Mouse (Mus musculus) neural tube, embryonic 13.5 days (tissue): ENCODE data around the gene A730061H03Rik. TPM values are rescaled to one million over a fixed set of nuclear protein-coding genes. Genes with fewer than 3 reads are reported as not detected.

Source experiments
- ATAC-seq: fragments of 200-750 bp; cut with Nextera tagmentation; 2 replicates; pipeline ENCODE4 v1.8.0; 2017; ENCODE audit warnings: low read depth, mild to moderate bottlenecking, moderate TSS enrichment, moderate library complexity
- H3K27ac ChIP-seq: fragments of 300-500 bp; sonication (generic); replicated peaks from 2 replicates; pipeline ENCODE4 v1.5.1; 2015; ENCODE audit warnings: moderate library complexity, mild to moderate bottlenecking, inconsistent platforms
- H3K27me3 ChIP-seq: fragments of 300-500 bp; sonication (generic); 2 replicates; pipeline ENCODE4 v1.6.1; 2015; ENCODE audit warnings: mild to moderate bottlenecking, inconsistent platforms
- H3K36me3 ChIP-seq: fragments of 300-500 bp; sonication (generic); 2 replicates; pipeline ENCODE4 v1.6.1; 2015; ENCODE audit warnings: mild to moderate bottlenecking, inconsistent platforms
- H3K4me1 ChIP-seq: fragments of 300-500 bp; sonication (generic); replicated peaks from 2 replicates; pipeline ENCODE4 v1.6.1; 2015; ENCODE audit warnings: inconsistent platforms
- H3K4me2 ChIP-seq: fragments of 300-500 bp; sonication (generic); 2 replicates; pipeline ENCODE4 v1.6.1; 2015; ENCODE audit warnings: inconsistent platforms, mild to moderate bottlenecking, moderate library complexity
- H3K4me3 ChIP-seq: fragments of 300-500 bp; sonication (generic); 2 replicates; pipeline ENCODE4 v1.5.1; 2015; ENCODE audit warnings: mild to moderate bottlenecking, inconsistent platforms
- H3K9ac ChIP-seq: fragments of 300-500 bp; sonication (generic); 2 replicates; pipeline ENCODE4 v1.6.1; 2015; ENCODE audit warnings: moderate library complexity, mild to moderate bottlenecking, inconsistent platforms
- H3K9me3 ChIP-seq: fragments of 300-500 bp; sonication (generic); 2 replicates; pipeline ENCODE4 v1.6.1; 2016; ENCODE audit warnings: inconsistent platforms
- WGBS: fragments of 180-500 bp; shearing (Covaris S2); methylation state at CpG from one replicate; pipeline ENCODE4 v1.1.7; 2015; 5-methylcytosine and 5-hydroxymethylcytosine counted together
- polyA plus RNA-seq: library from polyadenylated mRNA; unstranded; fragments of >200 nt; fragmentation: Nextera tagmentation; extraction: Ambion mirVana; gene quantifications from 2 replicates; pipeline ENCODE4 v1.2.1, GENCODE M21; 2015

The A730061H03Rik gene
- polyA plus RNA-seq, 1 experiment from 2014 or later: 0.59 TPM

- 0 out of 2 replicates have a peak within 1 kb of the TSS, but pooled peaks have one; percentile 41 for H3K9ac ChIP-seq
- no peak within 1 kb of the TSS for H3K27ac ChIP-seq
Observed at GRCm38 (mm10) chr14:55510125-55510731, 50.0 kb downstream of the A730061H03Rik start, which contains the start of gene Cpne6. TSS of gene Cpne6 (plus strand) at chr14:55510445.

More at GRCm38 (mm10) chr14:55510125-55510731, 50.0 kb downstream of the A730061H03Rik start, which contains the start of gene Cpne6:
- Histone ChIP-seq H3K9me3 (no peaks in the 10 kb centered on the region), H3K4me1 (peaks cover 14% of the 10 kb centered on the region; the same call in 1 of the 2 replicates), H3K36me3 (peaks cover 24% of the 10 kb centered on the region), H3K27me3 (no peaks in the 10 kb centered on the region), H3K4me2 (no peak within 1 kb of the TSS), H3K4me3 (no peak within 1 kb of the TSS)
- 67% methylated on average over 18 of the region's 22 CpGs for WGBS
- ATAC-seq: no peak; the same call in 1 of the 2 replicates

Other genes with a start within 250 kb of the A730061H03Rik start
- 26.1 and 31.9 TPM in 2 replicates for gene Dhrs4, start 81.6 kb downstream of the A730061H03Rik start, polyA plus RNA-seq
- 19.6 and 21.7 TPM in 2 replicates for gene Carmil3, start 69.8 kb downstream of the A730061H03Rik start, polyA plus RNA-seq
- gene Cpne6, start 50.0 kb downstream of the A730061H03Rik start, polyA plus RNA-seq: 5.7 and 10.1 TPM in 2 replicates
- 0.07 TPM in 1 of 2 replicates, not detected in the other for gene Nrl, start 35.4 kb downstream of the A730061H03Rik start, polyA plus RNA-seq
- gene Pck2, start 20.1 kb downstream of the A730061H03Rik start, polyA plus RNA-seq: 18.7 and 20.3 TPM in 2 replicates
- 109 and 126 TPM in 2 replicates for gene Dcaf11, start 400 bp downstream of the A730061H03Rik start, polyA plus RNA-seq
- gene Fitm1, start 15.2 kb upstream of the A730061H03Rik start, polyA plus RNA-seq: 1.0 and 3.2 TPM in 2 replicates
- gene Psme1, start 17.7 kb upstream of the A730061H03Rik start, polyA plus RNA-seq: 167 and 179 TPM in 2 replicates
- 20.4 and 24.5 TPM in 2 replicates for gene Emc9, start 24.9 kb upstream of the A730061H03Rik start, polyA plus RNA-seq
- gene Psme2, start 30.7 kb upstream of the A730061H03Rik start, polyA plus RNA-seq: 178 and 199 TPM in 2 replicates
- 21.7 and 27.5 TPM in 2 replicates for gene Rnf31, start 31.3 kb upstream of the A730061H03Rik start, polyA plus RNA-seq
- 9.8 and 10.4 TPM in 2 replicates for gene Irf9, start 43.2 kb upstream of the A730061H03Rik start, polyA plus RNA-seq
- gene Rec8, start 57.6 kb upstream of the A730061H03Rik start, polyA plus RNA-seq: 17.4 and 17.6 TPM in 2 replicates
- 81.6 and 84.5 TPM in 2 replicates for gene Ipo4, start 75.6 kb upstream of the A730061H03Rik start, polyA plus RNA-seq
- 1.9 and 3.0 TPM in 2 replicates for gene Gm49378, start 77.5 kb upstream of the A730061H03Rik start, polyA plus RNA-seq
- 60.0 and 61.2 TPM in 2 replicates for gene Tm9sf1, start 83.4 kb upstream of the A730061H03Rik start, polyA plus RNA-seq
- 0.30 and 0.31 TPM in 2 replicates for gene Tssk4, start 89.8 kb upstream of the A730061H03Rik start, polyA plus RNA-seq
- gene Mdp1, start 100.1 kb upstream of the A730061H03Rik start, polyA plus RNA-seq: 68.6 and 70.4 TPM in 2 replicates
- gene Gmpr2, start 111.5 kb upstream of the A730061H03Rik start, polyA plus RNA-seq: 51.1 and 55.0 TPM in 2 replicates
- 551 and 603 TPM in 2 replicates for gene Nedd8, start 111.7 kb upstream of the A730061H03Rik start, polyA plus RNA-seq
- gene Tinf2, start 121.4 kb upstream of the A730061H03Rik start, polyA plus RNA-seq: 26.3 and 26.9 TPM in 2 replicates
- gene Tgm1, start 153.5 kb upstream of the A730061H03Rik start, polyA plus RNA-seq: 0.17 and 0.66 TPM in 2 replicates
- 50.6 and 53.2 TPM in 2 replicates for gene Rabggta, start 161.9 kb upstream of the A730061H03Rik start, polyA plus RNA-seq
- 90.0 and 95.0 TPM in 2 replicates for gene Dhrs1, start 185.3 kb upstream of the A730061H03Rik start, polyA plus RNA-seq
- 29.3 and 32.7 TPM in 2 replicates for gene Nop9, start 185.3 kb upstream of the A730061H03Rik start, polyA plus RNA-seq
- gene Cideb, start 198.1 kb upstream of the A730061H03Rik start, polyA plus RNA-seq: 0.24 TPM in 1 of 2 replicates, not detected in the other
- 0.29 and 0.33 TPM in 2 replicates for gene Ltb4r2, start 201.0 kb upstream of the A730061H03Rik start, polyA plus RNA-seq
- 0.21 and 0.28 TPM in 2 replicates for gene Ltb4r1, start 205.6 kb upstream of the A730061H03Rik start, polyA plus RNA-seq
- gene Adcy4, start 223.7 kb upstream of the A730061H03Rik start, polyA plus RNA-seq: 4.4 and 5.7 TPM in 2 replicates
- 4.3 and 4.7 TPM in 2 replicates for gene Ripk3, start 228.5 kb upstream of the A730061H03Rik start, polyA plus RNA-seq